Mouse (Mus musculus) embryonic facial prominence, embryonic 10.5 days (tissue): ENCODE results near the gene Eng. TPM values are rescaled to one million over a fixed set of nuclear protein-coding genes. Genes with fewer than 3 reads are reported as not detected.

Experiments used
- DNase-seq: peaks from one replicate; pipeline ENCODE4 v3.0.0-alpha.2; 2017; ENCODE audit warnings: low spot score
- H3K27ac ChIP-seq: fragments of 300-500 bp; sonication (generic); replicated peaks from 2 replicates; pipeline ENCODE4 v1.5.1; 2016; ENCODE audit warnings: mild to moderate bottlenecking
- H3K27me3 ChIP-seq: fragments of 300-500 bp; sonication (generic); replicated peaks from 2 replicates; pipeline ENCODE4 v1.6.1; 2016; ENCODE audit warnings: low read depth, mild to moderate bottlenecking; ENCODE audit not compliant: poor library complexity, severe bottlenecking
- H3K36me3 ChIP-seq: fragments of 300-500 bp; sonication (generic); replicated peaks from 2 replicates; pipeline ENCODE4 v1.6.1; 2016; ENCODE audit warnings: mild to moderate bottlenecking, moderate library complexity
- H3K4me1 ChIP-seq: fragments of 300-500 bp; sonication (generic); 2 replicates; pipeline ENCODE4 v1.6.1; 2016
- H3K4me3 ChIP-seq: fragments of 300-500 bp; sonication (generic); 2 replicates; pipeline ENCODE4 v1.5.1; 2016; ENCODE audit warnings: mild to moderate bottlenecking, moderate library complexity
- H3K9me3 ChIP-seq: fragments of 300-500 bp; sonication (generic); 2 replicates; pipeline ENCODE4 v1.6.1; 2016; ENCODE audit warnings: mild to moderate bottlenecking
- WGBS: fragments of 180-500 bp; shearing (Covaris S2); methylation state at CpG from one replicate; pipeline ENCODE4 v1.1.7; 2016; 5-methylcytosine and 5-hydroxymethylcytosine counted together
- polyA plus RNA-seq: library from polyadenylated mRNA; unstranded; fragments of >200 nt; fragmentation: Nextera tagmentation; extraction: Ambion mirVana; gene quantifications from 2 replicates; pipeline ENCODE4 v1.2.1, GENCODE M21; 2016

The Eng gene
- polyA plus RNA-seq: 23.7 and 25.5 TPM in 2 replicates

- H3K4me1 ChIP-seq: peaks cover 45% of the 10 kb centered on the region
These were observed at the start of gene Eng for GRCm38 (mm10) chr2:32646379-32647056. Eng (plus strand) TSS chr2:32646595.

GRCm38 (mm10) chr2:32596725-32597124 lies 49.7 kb upstream of the Eng start:
- Histone ChIP-seq H3K9me3 (no peaks in the 10 kb centered on the region), H3K4me1 (peaks cover 9% of the 10 kb centered on the region), H3K4me3 (no peak overlapping the region), H3K36me3 (peaks cover 43% of the 10 kb centered on the region), H3K27ac (no peak overlapping the region), H3K27me3 (no peaks in the 10 kb centered on the region)
- DNase-seq: no peak
- WGBS: 95% methylated on average over 13 of the region's 13 CpGs

More at GRCm38 (mm10) chr2:32646379-32647056, at the start of gene Eng:
- H3K9me3 ChIP-seq: no peaks in the 10 kb centered on the region
- peak within 1 kb of the TSS; percentile 46 for H3K4me3 ChIP-seq
- WGBS: 55% methylated on average over 31 of the region's 31 CpGs
- no peaks in the 10 kb centered on the region for H3K27me3 ChIP-seq
- DNase-seq: no peak
- H3K27ac ChIP-seq: peak within 1 kb of the TSS; percentile 85
- no peaks in the 10 kb centered on the region for H3K36me3 ChIP-seq

- Histone ChIP-seq H3K4me1 (peaks cover 14% of the 10 kb centered on the region), H3K27ac (no peak overlapping the region), H3K4me3 (no peak overlapping the region), H3K27me3 (no peaks in the 10 kb centered on the region), H3K9me3 (no peaks in the 10 kb centered on the region), H3K36me3 (peaks cover 43% of the 10 kb centered on the region)
- 90% methylated on average over 5 of the region's 5 CpGs for WGBS
- no peak for DNase-seq
These were observed 49.1 kb upstream of the Eng start for GRCm38 (mm10) chr2:32597248-32597647.

- WGBS: 87% methylated on average over 5 of the region's 5 CpGs
- H3K27me3 ChIP-seq: no peaks in the 10 kb centered on the region
- peaks cover 19% of the 10 kb centered on the region for H3K4me1 ChIP-seq
- H3K36me3 ChIP-seq: peaks cover 43% of the 10 kb centered on the region
- DNase-seq: no peak
- no peak overlapping the region for H3K27ac ChIP-seq
- no peaks in the 10 kb centered on the region for H3K9me3 ChIP-seq
- H3K4me3 ChIP-seq: no peak overlapping the region
These were observed 48.7 kb upstream of the Eng start for GRCm38 (mm10) chr2:32597699-32598098.

- no peak for DNase-seq
- Histone ChIP-seq H3K27me3 (no peaks in the 10 kb centered on the region), H3K4me3 (no peak overlapping the region), H3K9me3 (no peaks in the 10 kb centered on the region), H3K4me1 (peaks cover 19% of the 10 kb centered on the region), H3K36me3 (peaks cover 42% of the 10 kb centered on the region), H3K27ac (no peak overlapping the region)
- WGBS: 89% methylated on average over 8 of the region's 8 CpGs
These were observed 47.9 kb upstream of the Eng start for GRCm38 (mm10) chr2:32598506-32598905.

GRCm38 (mm10) chr2:32599409-32599808 lies 47.0 kb upstream of the Eng start, which contains the start of gene St6galnac6:
St6galnac6 (plus strand) TSS chr2:32599709.
- no peak within 1 kb of the TSS for H3K27ac ChIP-seq
- peaks cover 19% of the 10 kb centered on the region for H3K4me1 ChIP-seq
- WGBS: 96% methylated on average over 3 of the region's 3 CpGs
- no peaks in the 10 kb centered on the region for H3K9me3 ChIP-seq
- H3K4me3 ChIP-seq: no peak within 1 kb of the TSS
- H3K27me3 ChIP-seq: no peaks in the 10 kb centered on the region
- DNase-seq: no peak
- peaks cover 33% of the 10 kb centered on the region for H3K36me3 ChIP-seq

- 43% methylated on average over 8 of the region's 8 CpGs for WGBS
- DNase-seq: peak; percentile 52
- H3K27me3 ChIP-seq: no peaks in the 10 kb centered on the region
- H3K4me3 ChIP-seq: no peak overlapping the region
- H3K4me1 ChIP-seq: peaks cover 24% of the 10 kb centered on the region
- H3K9me3 ChIP-seq: no peaks in the 10 kb centered on the region
- H3K36me3 ChIP-seq: peaks cover 15% of the 10 kb centered on the region
- peak overlapping the region; percentile 78 for H3K27ac ChIP-seq
These were observed 44.9 kb upstream of the Eng start for GRCm38 (mm10) chr2:32601417-32602065.

- peaks cover 4% of the 10 kb centered on the region for H3K36me3 ChIP-seq
- peak overlapping the region; percentile 78 for H3K27ac ChIP-seq
- H3K27me3 ChIP-seq: 0 out of 2 replicates have a peak, but pooled peaks cover 2% of the 10 kb centered on the region
- H3K4me1 ChIP-seq: peaks cover 35% of the 10 kb centered on the region
- H3K4me3 ChIP-seq: peak overlapping the region; percentile 55
- H3K9me3 ChIP-seq: no peaks in the 10 kb centered on the region
- under 1% methylated on average over 11 of the region's 11 CpGs for WGBS
- DNase-seq: peak; percentile 92
These were observed 43.8 kb upstream of the Eng start for GRCm38 (mm10) chr2:32602600-32603054.

- no peak for DNase-seq
- WGBS: 52% methylated on average over 10 of the region's 10 CpGs
- Histone ChIP-seq H3K4me1 (peaks cover 53% of the 10 kb centered on the region), H3K9me3 (no peaks in the 10 kb centered on the region), H3K36me3 (no peaks in the 10 kb centered on the region), H3K4me3 (no peak overlapping the region), H3K27me3 (0 out of 2 replicates have a peak, but pooled peaks cover 6% of the 10 kb centered on the region), H3K27ac (no peak overlapping the region)
These were observed 41.8 kb upstream of the Eng start for GRCm38 (mm10) chr2:32604631-32605030.

- H3K36me3 ChIP-seq: no peaks in the 10 kb centered on the region
- WGBS: 11% methylated on average over 55 of the region's 55 CpGs
- H3K4me3 ChIP-seq: peak overlapping the region; percentile 81
- 0 out of 2 replicates have a peak, but pooled peaks cover 6% of the 10 kb centered on the region for H3K27me3 ChIP-seq
- peak; percentile 90 for DNase-seq
- H3K27ac ChIP-seq: peak overlapping the region; percentile 91
- no peaks in the 10 kb centered on the region for H3K9me3 ChIP-seq
- H3K4me1 ChIP-seq: peaks cover 65% of the 10 kb centered on the region
These were observed 39.9 kb upstream of the Eng start for GRCm38 (mm10) chr2:32606161-32607142.

GRCm38 (mm10) chr2:32607262-32607947 lies 39.0 kb upstream of the Eng start:
- peak; percentile 79 for DNase-seq
- Histone ChIP-seq H3K27ac (peak overlapping the region; percentile 91), H3K4me3 (peak overlapping the region; percentile 81), H3K9me3 (peaks cover 2% of the 10 kb centered on the region; the same call in 1 of the 2 replicates), H3K4me1 (peaks cover 58% of the 10 kb centered on the region), H3K27me3 (0 out of 2 replicates have a peak, but pooled peaks cover 6% of the 10 kb centered on the region), H3K36me3 (peaks cover 8% of the 10 kb centered on the region)
- 6% methylated on average over 34 of the region's 34 CpGs for WGBS
